Mouse (Mus musculus) adrenal gland (tissue): ENCODE measurements around the gene Kitl.

Source experiments
- intact Hi-C: fragments of 180-260 bp; cut with DNase I; formaldehyde crosslinking; loops from one replicate; pipeline ENCODE4 v1.15.1; 2025
- long read RNA-seq, 2 experiments: library from polyadenylated mRNA; unstranded; transcript quantifications; one replicate each; pipeline ENCODE4 v2.0.0; 2020; ENCODE audit warnings: borderline replicate concordance in 1 of 2; ENCODE audit not compliant: insufficient replicate concordance in 1 of 2

Gene Kitl
- long read RNA-seq, experiment 1, full-length matches to known transcripts, result 22 of 32 reads
- long read RNA-seq, experiment 1, partial matches to known transcripts, result 0 of 32 reads
- long read RNA-seq, experiment 1, other reads (novel, unspliced or antisense), result 10 of 32 reads
- long read RNA-seq, experiment 2, full-length matches to known transcripts, result 42 of 51 reads
- long read RNA-seq, experiment 2, partial matches to known transcripts, result 1 of 51 reads
- long read RNA-seq, experiment 2, other reads (novel, unspliced or antisense), result 8 of 51 reads

DNA sequence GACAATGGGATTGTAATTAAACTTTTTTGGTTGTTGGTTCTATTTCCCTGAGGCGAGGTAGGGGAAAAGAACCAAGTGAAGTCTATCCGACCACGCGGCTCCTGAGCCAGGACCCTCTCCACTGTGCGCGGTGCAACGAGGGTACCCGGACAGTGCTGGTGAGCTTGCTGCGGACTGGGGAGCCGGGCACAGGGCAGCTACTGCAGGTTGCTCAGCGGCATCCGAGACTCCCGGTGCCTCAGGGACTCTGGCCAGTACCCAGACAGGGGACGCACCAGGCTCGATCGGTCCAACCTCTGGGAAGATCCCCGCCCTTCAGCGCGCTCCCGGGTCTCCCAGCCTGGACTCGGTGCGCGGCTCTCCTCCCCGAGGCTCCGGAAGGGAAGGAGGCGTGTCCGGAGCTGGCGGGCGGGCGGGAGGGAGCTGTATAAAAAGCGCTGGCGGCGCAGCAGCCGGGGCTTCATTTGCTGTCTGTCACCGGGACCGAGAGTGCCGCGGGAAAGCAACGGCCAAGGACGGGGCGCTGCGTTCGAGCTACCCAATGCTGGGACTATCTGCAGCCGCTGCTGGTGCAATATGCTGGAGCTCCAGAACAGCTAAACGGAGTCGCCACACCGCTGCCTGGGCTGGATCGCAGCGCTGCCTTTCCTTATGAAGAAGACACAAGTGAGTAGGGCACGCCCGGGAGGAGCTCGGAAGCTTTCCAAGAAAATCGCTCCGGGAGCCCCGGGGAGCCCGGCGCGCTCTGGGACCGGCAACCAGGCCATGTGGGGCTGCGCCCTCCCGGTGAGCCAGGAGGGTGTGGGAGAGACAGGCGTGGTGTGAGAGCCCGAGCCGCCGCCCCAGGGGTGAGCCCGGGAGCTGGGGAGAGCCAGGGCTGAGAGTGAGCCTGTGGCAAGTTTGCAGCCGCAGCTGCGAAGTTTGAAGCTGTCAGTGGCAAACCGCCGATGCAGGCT lies at the start of gene Kitl:
Kitl (plus strand) TSS at position 261 of the 956 bp plus-strand sequence.
- intact Hi-C loops, result loop anchor here (5.0 to 10.0 kb wide), 4 partner anchors 37 to 371 kb away; no protein-coding TSS in a partner anchor

DNA sequence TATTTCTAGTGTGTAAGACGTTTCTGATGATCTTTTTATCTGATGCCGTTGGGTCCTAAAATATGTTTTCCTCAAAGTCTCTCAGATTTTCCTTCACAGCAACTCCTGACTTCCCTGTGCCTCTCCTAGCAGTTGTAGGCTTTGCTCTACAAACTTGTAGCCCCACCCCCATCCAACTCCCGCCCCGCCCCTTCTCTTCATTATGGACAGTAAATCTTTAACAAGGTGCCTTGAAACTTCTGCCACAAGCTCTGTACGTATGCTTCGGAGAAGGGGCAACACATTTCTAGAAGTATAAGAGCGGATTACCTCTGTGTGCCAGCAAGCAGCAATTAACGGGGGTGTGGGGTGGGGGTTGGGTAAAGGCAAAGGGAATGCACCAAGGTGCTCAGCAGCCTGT lies 42.6 kb upstream of the Kitl start:
- intact Hi-C loops, result no loop called here

DNA sequence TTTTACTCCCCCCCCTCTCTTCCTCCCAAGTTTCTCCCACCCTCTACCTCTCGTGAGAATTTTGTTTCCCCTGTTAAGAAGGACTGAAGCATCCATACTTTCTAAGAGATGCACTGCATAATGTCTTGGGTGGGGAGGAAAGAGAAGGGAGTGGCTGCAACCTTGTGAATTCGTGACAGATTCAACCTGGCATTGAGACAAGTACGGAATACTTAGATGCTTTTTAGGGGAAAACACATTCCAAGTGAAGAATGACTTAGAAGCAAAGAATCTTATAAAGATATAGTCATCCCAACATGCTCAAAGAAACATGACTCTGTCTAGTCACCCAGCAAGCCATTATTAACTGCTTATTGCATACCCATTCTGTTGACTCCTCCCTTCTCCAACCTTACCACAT lies 35.3 kb upstream of the Kitl start:
- intact Hi-C loops, result no loop called here

DNA sequence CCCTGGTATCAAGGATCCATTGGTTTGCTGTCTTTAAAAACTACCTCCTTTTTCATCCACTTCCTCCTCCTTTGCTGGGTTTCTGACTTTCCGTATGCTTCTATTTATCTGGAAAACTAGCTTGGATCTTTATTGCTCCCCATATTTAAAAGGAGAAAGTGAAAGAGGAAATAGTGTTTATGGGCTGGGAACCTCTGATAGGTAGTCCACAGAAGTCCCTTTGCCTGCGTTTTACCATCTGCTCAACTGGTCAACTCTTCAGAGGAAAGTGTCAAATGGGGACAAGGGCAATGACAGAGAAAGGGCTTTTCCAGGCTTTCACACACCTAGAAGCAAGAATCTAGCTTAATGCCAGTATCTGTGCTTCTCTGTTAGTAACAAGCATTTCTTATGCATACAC lies 34.5 kb upstream of the Kitl start:
- intact Hi-C loops, result no loop called here

DNA sequence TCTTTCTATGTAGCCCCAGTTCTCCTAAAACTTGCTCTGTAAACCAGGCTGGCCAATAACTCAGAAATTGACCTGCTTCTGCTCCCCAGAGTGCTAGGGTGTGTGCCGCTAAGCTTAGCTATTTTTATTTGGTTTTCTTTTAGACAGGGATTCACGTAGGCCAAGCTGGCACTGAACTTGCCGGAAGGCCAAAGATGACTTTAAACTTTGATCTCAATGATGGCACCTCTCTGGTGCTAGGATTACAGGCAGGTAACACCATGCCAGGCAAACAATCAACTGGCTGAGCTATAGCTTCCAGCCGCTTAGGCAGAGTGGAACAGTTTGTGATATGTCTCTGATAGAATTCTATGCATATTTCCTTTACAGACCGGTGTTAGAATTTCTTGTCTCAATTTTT lies 33.5 kb upstream of the Kitl start:
- intact Hi-C loops, result no loop called here

DNA sequence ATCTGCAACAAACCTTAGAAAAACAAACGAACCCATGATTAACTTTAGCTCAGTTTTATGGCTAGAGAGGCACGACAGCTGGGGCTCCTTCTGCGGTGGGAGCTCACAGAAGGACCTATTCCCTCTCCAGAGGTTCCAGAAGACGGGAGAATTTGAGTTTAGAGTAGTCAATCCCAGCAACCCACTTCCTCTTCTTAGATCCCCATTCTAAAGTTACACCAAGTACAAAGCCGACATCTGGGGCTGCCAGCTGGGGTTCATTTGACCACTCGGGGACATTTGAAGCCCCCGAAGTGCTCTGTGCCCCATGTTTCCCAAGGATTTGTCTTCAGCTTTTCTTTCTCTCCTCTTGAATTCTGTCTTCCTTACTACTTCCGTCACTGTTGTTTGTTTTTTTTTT lies 28.7 kb upstream of the Kitl start:
- intact Hi-C loops, result no loop called here

DNA sequence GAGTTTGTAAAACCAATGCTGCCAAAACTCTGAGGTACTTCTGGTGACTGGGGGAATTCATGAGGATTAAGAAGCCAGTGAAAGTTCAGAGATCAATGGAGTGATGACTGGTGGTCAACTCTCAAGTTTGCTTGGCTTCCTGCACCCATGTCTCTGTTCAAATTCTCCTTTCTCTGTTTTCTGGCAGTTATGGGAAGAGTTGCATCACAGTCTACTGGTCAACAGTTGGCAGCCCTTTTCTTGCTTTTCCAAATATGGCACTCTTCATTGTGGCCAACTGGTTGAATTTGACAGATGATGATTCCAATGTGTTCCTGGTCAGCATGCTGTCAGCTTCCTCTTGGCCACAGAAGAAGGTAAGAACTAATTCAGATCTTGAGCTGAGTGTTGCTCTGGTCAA lies 25.7 kb upstream of the Kitl start:
- intact Hi-C loops, result no loop called here

DNA sequence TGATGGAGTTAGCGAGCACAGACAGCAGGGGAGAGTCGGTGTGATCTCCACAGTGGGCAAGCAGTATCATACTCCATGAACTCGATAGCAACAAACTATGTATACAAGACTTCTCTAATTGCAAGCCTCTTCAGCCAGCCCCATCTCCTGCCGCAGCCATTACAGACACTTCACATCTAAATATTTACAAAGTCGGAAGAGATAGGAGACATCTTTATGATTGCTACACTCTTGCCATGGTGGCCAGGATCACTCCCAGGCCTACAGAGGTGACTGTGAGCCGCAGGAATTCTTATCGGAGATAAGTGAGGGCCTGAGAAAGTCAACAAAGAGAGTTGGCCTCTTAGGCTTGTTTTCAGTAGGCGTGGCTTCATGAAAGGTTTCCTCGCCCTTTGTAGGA lies 23.3 kb upstream of the Kitl start:
- intact Hi-C loops, result no loop called here

DNA sequence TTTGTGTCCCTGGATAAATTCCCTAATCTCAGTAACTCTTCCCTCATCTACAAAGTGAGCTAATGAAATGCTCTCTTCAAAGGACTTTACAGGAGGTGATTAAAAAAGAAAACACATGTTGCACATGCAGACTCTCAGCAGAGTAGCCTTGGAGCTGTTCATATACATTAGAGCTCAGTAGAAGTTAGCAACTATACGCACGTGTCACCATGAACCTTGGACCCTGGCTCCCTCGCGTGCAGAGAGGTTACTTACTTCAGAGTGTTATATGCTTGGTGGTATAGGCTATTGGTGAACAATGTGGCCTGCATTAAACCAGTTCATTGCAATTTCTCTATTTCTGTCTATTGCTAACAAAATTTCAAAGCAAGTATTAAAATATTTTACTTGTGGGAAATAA lies 14.0 kb upstream of the Kitl start:
- intact Hi-C loops, result no loop called here

DNA sequence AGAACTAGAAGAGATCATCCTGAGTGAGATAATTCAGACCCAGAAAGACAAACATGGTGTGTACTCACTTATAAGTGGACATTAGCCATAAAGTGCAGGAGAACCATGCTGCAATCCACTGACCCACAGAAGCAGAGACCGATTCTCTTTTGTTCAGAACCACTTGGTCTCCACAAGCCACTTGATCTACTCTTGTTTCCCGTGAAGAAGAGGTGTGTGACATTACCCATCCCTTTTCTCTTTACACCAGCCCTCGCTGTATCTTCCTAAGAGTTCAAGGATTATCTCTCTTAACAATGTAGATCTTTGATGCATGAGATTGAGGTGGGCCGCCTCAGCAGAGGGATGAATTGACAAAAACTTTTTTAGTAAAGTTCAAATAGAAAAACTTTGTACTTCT lies 11.6 kb upstream of the Kitl start:
- intact Hi-C loops, result no loop called here

DNA sequence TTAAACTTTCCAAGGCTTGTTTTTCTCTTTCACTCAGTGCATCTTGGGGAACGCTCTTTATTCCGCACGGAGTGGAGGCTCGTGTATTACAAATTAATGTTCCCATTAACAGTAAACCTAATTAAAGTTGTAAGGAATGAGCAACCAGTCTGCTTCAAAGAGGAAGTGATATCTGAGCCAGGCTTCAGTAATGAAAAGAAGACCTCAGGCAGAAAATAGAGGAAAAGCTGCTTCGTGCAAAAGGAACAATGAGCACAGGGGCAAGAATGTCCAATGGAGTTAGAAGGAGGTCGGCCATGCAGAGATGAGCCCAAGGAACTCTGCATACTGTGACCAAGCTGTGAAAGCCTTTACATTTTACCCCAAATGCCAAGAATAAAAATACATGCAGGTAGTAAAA lies 5.7 kb upstream of the Kitl start:
- intact Hi-C loops, result loop anchor here (5.0 to 10.0 kb wide), 3 partner anchors 62 to 365 kb away; no protein-coding TSS in a partner anchor

DNA sequence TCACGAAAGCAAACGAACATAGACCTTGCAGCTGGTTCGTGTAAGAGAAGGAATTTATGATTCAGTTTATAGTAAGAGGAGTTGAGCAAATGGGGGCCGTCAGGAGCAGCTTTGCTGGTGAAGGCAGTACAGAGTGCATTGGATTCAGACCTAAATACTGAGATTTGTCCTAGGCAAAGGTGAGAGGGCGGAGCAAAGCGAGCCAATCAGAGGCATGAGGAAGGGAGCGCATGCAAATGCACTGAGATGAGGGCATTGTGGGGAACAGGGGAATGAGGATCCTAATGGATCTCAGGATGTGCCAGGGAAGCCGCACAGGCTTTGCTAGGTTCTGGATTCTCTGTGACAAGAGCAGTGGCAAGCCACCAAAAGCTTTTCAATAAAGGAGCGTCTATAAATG lies 5.1 kb upstream of the Kitl start:
- intact Hi-C loops, result loop anchor here (5.0 to 10.0 kb wide), 3 partner anchors 63 to 365 kb away; no protein-coding TSS in a partner anchor

DNA sequence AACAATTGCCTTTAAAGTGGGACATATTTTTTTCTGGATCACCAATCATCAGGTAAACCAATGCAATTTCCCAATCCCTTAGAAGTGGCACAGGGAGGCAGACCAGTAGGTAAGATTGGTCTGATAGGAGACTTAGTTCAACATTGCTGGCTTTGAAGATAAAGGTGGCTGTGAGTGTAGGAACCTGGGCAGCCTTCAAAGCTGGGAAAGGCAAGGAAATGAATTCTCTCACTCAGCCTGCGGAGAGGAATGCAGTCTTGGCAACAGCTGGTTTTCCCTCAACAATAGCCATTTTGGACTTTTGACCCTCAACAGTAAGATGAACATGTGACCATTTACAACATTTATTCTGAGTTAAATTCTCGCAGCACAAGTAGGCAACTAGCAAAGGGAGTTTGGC lies 1.3 kb upstream of the Kitl start:
- intact Hi-C loops, result loop anchor here (5.0 to 10.0 kb wide), 3 partner anchors 67 to 369 kb away; no protein-coding TSS in a partner anchor

DNA sequence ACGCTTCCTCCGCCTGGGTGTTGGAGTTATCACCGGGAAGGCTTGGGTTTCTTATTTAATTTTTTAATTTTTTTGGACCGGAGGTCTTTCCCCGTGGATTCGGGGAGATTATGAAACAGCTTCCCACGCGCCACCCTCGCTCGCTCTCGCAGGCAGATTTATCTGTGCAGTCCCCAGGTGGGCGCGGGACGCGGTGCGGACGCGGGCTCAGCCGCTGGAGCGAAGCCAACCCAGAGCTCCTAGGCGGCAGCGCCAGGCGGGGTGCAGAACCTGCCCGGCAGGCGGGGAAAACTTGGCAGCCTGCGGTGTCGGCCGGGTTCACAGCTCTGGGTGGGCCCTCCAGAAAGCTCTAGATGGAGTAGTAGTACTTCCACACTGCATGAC lies 888 bp downstream of the Kitl start:
- intact Hi-C loops, result loop anchor here (5.0 to 10.0 kb wide), 4 partner anchors 36 to 372 kb away; no protein-coding TSS in a partner anchor

DNA sequence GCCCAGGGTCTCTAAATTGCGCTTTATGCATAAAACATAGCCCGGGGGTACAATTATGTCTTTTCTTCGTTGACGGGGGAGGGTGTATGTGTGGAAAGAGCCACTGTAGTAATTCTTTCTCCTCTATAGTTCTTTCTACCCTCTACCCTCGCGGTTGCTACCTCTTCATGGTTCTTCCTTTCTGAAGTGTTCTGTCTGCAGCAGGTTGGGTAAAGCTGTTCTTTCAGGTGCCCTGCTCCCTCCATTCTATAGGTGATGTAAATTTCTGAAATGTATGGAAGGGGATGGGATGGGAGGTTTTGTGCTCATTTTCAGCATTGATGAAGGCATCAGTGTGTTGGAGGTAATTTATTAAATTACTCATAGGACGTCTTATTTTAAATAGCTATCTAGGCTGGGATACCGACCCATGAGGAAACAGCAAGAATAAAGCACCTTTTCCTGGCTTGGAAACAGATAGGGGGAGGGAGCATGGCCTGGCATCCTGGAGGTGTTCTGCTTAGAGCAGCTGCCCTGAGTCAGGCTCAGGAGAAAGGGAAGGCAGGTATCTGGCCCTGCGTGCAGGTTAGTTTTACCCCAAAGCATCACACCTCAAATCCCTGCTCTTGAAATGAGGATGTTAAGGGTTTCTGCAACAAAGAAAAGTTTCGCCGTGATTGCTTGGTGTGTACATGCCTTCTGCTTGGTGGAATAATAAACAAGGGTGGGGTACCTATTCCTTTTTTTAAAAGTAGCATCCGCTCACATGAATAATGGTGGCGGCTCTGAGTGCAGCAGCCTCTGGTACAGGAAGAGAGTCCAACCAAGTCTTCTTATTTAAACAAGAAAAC lies 1.7 kb downstream of the Kitl start:
- intact Hi-C loops, result loop anchor here (5.0 to 10.0 kb wide), 4 partner anchors 35 to 372 kb away; no protein-coding TSS in a partner anchor

DNA sequence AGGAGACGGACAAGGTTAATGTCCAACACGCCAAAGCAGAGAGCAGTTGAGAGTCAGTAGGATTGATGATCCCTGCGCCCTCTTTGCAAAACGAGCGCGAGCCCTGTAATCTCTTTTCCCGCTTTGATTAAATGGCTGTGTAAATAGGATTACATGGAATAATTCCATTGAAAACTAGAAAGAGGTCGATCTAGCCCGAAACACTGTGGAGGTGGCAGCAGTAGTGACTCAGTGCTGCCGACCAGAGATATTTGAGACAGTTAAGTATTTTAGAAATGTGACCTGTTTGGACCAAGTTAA lies 2.3 kb downstream of the Kitl start:
- intact Hi-C loops, result loop anchor here (5.0 to 10.0 kb wide), 4 partner anchors 35 to 373 kb away; no protein-coding TSS in a partner anchor

DNA sequence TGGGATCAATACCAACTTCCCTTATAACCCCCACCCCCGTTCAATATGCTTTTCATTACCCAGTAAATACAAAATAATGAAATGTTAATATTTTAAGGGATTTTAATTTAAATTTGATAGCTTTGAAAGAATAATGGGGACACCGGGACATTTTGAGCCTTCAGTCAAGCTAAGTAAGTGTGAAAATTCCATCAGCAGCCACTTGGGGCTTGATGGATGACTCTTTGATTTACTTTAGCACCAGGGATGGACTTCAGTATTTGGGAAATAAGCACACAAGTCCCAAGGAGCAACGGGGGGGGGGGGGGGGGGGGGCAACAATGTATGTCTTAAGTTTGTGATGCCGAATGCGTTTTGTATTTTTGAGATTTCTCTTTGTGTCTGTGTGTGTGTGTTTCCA lies 3.1 kb downstream of the Kitl start:
- intact Hi-C loops, result loop anchor here (5.0 to 10.0 kb wide), 4 partner anchors 34 to 374 kb away; no protein-coding TSS in a partner anchor

DNA sequence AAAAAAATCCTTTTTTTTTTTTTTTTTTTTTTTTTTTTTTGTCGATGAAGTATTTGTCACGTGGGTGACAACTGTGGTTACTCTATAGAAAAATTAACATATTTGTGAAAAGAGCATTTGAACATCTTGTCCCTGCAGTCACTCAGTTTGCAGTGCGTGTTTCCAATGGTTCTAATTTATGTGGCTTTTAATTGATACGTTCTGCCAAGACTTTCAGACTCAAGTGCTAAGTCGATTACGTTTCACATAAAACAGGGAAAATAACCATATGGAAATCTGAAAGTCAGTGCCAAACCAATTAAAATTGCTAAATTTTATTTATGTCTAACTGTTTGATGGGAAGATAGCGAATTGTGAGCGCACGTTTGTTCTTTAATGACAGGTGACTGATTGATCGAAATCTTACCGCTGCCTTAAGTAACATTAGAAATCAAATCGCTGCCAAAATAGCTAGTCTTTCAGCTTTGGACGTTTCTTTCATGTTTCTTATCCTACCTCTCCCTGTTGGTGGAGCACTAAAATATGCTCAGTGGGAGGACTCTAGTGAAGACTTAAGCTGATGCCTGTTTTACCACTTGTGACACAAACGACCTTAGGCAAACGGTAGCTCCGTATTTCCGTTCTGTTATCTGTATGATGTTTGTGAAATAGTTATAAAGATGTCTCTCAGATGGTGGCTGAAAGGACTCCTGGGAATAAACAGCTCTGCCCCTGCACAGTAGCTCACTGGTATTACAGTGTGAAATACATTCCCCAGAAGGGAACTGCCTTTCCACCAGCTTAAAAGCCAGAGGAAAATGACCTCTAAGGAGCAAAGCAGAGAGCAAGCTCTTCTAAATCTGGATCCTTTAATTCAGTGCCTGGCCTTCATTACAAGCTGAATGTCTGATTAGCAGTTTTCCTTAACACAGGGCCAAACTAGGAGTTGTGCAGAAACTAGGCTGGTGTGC lies 4.1 kb downstream of the Kitl start:
- intact Hi-C loops, result loop anchor here (5.0 to 10.0 kb wide), 4 partner anchors 33 to 375 kb away; no protein-coding TSS in a partner anchor

DNA sequence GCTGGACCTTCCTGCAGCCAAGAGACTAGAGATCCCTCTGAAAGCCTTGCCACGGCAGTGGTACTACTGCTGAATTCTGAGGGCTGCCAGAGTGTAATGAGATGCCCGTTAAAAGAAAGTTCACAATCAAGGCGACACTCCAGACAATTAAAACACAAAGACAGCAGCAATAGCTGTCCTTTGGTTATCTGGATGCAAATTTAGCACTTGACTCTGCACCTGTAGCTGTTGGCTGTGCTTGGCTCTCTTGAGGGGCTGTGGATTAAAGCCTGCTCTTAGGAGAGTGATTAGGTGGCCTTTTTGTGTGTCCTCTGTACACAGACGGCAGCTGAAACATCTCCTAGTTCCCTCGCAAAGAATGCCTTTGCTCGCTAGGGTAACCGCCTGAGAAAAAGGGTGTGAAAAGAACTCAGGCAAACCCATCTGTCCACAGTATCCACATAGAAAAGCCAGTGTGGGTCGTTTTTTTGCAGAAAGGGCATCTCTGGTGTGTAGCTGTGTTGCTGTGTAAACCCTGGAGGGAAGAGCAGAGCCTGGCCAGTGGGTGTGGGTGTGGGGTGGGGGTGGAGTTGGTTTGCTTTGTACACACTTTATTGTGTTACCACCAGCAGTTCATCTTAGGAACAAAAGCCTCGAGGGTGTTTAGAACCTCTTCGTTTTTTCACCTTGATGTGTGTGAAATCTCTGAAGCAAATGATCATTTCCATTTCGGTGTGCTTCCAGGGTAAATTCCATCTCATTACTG lies 6.8 kb downstream of the Kitl start:
- intact Hi-C loops, result no loop called here

DNA sequence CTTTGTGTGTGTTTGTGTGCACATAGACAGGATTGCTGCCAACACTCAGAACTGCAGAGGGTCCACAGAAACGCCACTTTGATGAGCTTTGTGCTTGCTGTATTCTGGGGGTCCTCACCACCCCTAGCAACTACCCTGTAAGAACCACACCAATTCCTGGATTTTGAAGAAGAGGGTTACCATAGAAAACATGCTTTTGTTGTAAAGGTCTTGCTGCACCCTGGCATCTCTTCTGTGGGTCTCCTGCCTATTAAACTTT lies 7.3 kb downstream of the Kitl start:
- intact Hi-C loops, result no loop called here
